Mouse (Mus musculus) testis, adult 2 months (tissue): ENCODE measurements around the gene Dpm3. TPM values are rescaled to one million over a fixed set of nuclear protein-coding genes. Genes with fewer than 3 reads are reported as not detected.
A peak's percentile ranks its signal among the peaks of the same experiment; 100 is the strongest.
"Not testable (repeated sequence)": the region's sequence is repeated elsewhere in the genome, so short reads cannot be mapped to it uniquely, and the experiment has no call there.

Source experiments
- H3K27ac ChIP-seq: fragments of 200-500 bp; 2 replicates; pipeline ENCODE4 v1.5.1; 2012; ENCODE audit warnings: low read depth, low read length; ENCODE audit not compliant: control insufficient read depth, insufficient read depth
- H3K27me3 ChIP-seq: fragments of 200-500 bp; 2 replicates; pipeline ENCODE4 v1.6.1; 2012; ENCODE audit warnings: mild to moderate bottlenecking, low read length, moderate library complexity; ENCODE audit not compliant: control insufficient read depth, insufficient read depth
- H3K36me3 ChIP-seq: fragments of 200-500 bp; 2 replicates; pipeline ENCODE4 v1.6.1; 2012; ENCODE audit warnings: mild to moderate bottlenecking, low read length; ENCODE audit not compliant: control insufficient read depth, insufficient read depth
- H3K4me1 ChIP-seq: fragments of 200-500 bp; 2 replicates; pipeline ENCODE4 v1.6.1; 2012; ENCODE audit warnings: low read length; ENCODE audit not compliant: control insufficient read depth, insufficient read depth
- H3K4me3 ChIP-seq: fragments of 200-500 bp; 2 replicates; pipeline ENCODE4 v1.5.1; 2012; ENCODE audit warnings: low read depth, mild to moderate bottlenecking, low read length, moderate library complexity, mixed read lengths; ENCODE audit not compliant: control insufficient read depth
- CTCF ChIP-seq: fragments of 200-500 bp; IDR thresholded peaks from 2 replicates; pipeline ENCODE4 v1.5.1; 2012; ENCODE audit warnings: low read depth, mild to moderate bottlenecking, inconsistent platforms, low read length, moderate library complexity; ENCODE audit not compliant: control insufficient read depth, insufficient read depth, insufficient replicate concordance
- POLR2A ChIP-seq: fragments of 200-500 bp; IDR thresholded peaks from 2 replicates; pipeline ENCODE4 v1.6.1; 2012; ENCODE audit warnings: low read depth, mild to moderate bottlenecking, inconsistent platforms, low read length, moderate library complexity; ENCODE audit not compliant: control insufficient read depth
- polyA plus RNA-seq: library from polyadenylated mRNA; depleted of rRNA; stranded (reverse); fragments of >200 nt; gene quantifications from 2 replicates; pipeline ENCODE4 v1.2.3, GENCODE M21; 2012; rRNA removed

Gene Dpm3
- polyA plus RNA-seq = 42.2 and 53.9 TPM in 2 replicates

DNA sequence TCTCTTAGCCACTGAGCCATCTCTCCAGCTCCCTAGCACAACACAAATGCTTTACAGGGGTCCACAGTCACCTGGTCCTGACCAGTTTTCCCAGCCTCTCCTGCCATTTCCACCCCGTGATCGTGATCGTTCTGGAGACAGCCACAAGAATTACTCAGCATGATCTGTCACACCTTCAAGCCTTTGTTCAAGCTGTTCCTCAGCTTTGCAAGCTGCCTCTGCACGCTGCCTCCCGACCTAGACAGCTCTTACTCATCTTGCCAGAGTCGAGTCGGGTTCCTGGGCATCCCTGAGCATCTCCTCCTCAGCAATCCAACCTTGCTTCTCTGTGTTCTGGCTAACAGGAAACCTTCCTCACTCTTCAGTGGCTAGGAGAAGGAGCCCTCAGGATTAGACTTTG lies at the start of gene Dpm3:
TSS of gene Dpm3 (plus strand) at position 283 of the 400 bp plus-strand sequence.
- H3K27me3 ChIP-seq = no peaks in the 10 kb centered on the region
- no peaks in the 10 kb centered on the region for H3K36me3 ChIP-seq
- H3K27ac ChIP-seq = no peak within 1 kb of the TSS
- H3K4me3 ChIP-seq = no peak within 1 kb of the TSS
- no peak for TF ChIP-seq POLR2A
- TF ChIP-seq CTCF = no peak
- no peaks in the 10 kb centered on the region for H3K4me1 ChIP-seq

DNA sequence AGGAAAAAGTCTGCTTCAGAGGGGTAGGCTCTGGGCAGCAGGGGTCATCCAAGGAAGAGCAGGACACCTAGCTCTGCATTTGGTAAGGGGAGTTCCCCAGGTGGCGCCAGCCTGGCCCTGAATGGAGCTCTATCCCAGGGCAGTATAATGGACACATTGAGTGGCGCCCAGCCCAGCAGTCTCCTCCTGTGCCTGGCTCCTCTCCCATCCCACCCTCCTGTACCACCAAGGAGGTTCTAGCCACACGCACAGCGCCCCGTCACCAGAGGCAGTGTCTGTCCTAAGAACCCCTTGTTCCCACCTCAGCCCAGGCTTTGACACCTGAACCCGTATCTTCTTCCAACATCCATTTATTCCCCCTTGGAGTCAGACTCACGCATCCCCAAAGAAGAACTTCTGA lies 49.4 kb upstream of the Dpm3 start:
- Histone ChIP-seq H3K27me3 (no peaks in the 10 kb centered on the region), H3K4me1 (no peaks in the 10 kb centered on the region; the same call in 1 of the 2 replicates), H3K27ac (no peak overlapping the region), H3K36me3 (no peaks in the 10 kb centered on the region; the same call in none of the 2 replicates), H3K4me3 (no peak overlapping the region)
- TF ChIP-seq CTCF (no peak), POLR2A (no peak)

DNA sequence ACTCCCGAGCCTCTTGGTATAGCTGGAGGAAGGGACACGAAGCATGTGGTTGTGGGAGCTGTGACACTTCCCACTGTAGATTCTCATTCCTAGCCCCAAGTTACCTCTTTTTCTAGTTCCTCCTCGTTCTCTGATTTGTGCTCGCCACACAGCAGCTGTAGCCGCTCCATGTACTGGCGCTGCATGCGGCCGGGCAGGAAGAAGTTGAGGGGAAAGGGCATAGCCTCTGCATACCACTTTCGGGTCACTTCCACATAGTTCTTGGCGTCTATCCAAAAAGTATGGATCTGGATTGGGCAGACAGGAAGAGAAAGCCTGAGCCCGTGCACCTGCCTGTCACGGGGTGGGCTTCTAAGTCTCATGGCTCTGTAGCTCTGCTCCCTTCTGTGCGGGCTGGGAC lies 49.0 kb upstream of the Dpm3 start:
- peaks cover 2% of the 10 kb centered on the region; the same call in 1 of the 2 replicates for H3K4me1 ChIP-seq
- H3K4me3 ChIP-seq = no peak overlapping the region
- H3K36me3 ChIP-seq = no peaks in the 10 kb centered on the region; the same call in none of the 2 replicates
- no peaks in the 10 kb centered on the region for H3K27me3 ChIP-seq
- TF ChIP-seq CTCF = no peak
- H3K27ac ChIP-seq = no peak overlapping the region

DNA sequence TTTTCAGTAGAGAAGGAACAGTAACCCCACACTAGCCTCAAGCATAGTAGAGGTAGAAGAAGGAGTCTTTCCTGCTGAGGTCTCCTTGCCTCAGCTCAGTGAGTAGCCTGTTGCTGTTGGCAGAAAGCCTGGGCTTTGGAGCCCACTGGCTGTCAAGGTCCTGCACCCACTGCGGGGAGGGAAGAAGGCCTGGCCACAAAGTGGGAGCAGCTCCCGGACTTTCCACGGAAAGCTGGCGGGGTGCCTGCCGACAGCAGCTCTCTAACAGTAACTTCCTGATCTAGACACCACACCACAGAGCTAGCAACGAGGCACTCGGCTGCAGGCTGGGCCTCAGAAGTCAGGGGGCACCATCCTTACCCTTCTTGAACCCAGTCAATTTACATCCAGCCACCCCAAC lies 48.4 kb upstream of the Dpm3 start:
- Histone ChIP-seq H3K4me1 (peaks cover 7% of the 10 kb centered on the region), H3K36me3 (no peaks in the 10 kb centered on the region; the same call in none of the 2 replicates), H3K27ac (no peak overlapping the region), H3K4me3 (no peak overlapping the region), H3K27me3 (no peaks in the 10 kb centered on the region)
- TF ChIP-seq CTCF (no peak), POLR2A (no peak)

DNA sequence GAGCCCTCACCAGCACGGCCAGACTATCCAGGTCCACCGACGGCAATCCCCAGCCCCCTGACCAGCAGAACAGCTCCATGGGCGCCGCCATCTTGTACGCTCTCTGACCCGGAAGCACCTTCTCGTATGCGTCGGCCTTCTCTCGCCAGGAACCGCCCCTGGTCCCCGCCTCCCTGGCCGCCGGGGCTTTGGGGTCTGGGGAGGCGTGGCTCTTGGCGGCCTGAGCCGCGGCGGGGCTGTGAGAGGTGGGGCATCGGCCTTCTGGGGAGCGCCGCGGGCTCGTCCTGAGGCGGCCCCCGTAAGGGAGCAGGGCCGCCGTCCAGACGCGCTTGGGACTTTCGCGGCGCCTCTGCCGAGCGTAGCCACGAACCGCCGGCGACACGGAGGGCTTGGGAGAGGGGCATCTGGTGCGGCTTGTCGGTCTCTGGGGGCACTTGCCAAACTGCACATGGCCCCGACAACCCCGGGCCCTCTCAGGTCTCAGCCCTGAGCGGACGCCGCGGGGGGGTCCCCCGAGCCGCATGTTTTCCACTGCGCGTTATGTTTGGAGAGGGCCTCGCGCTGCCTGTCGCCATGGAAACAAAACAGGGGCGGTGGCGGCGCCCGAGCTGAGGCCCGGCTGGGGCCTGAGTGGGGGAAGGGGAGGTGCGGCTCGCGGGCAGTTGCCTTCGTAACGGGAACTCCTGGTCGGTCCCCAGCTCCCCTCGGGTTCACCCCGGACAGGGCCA lies 45.2 kb upstream of the Dpm3 start:
- Histone ChIP-seq H3K4me1 (peaks cover 13% of the 10 kb centered on the region), H3K36me3 (no peaks in the 10 kb centered on the region; the same call in none of the 2 replicates), H3K27me3 (no peaks in the 10 kb centered on the region), H3K27ac (peak overlapping the region; percentile 94), H3K4me3 (peak overlapping the region; percentile 93)
- TF ChIP-seq POLR2A = peak; percentile 94
- no peak for TF ChIP-seq CTCF

DNA sequence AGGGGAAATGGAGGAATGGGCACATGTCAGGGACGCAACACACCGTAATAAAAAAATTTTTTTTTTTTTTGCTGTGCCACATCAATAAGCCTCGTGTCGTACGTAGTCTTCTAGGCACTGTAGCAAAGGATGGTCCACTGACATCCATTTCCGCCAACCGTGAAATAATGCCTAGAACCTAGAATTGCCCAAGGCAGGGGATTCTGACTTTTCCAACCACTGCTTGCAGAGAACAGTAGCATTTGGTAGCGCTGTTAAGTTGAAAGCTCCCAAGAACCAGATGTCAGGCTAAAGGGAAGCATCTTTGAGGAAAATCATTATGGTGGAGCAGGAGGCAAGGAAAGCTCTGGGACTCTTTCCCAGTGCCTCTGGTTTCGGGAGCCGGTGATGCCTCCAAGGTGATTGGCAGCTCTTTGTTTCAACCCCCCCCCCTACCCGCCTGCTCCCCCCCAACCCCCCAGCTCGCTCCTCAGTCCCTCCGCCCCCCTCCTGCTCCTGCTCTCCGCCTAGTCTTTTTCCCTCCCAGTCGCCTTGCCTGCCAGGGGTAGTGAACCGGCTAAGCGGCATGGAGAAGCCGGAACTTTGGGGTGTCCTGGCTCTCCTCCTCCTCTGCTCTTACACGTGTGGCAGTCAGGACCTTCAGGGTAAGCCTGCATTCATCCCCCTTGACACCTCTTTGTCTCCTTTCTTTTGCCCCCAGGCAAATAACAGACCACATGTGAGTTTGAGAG lies 44.3 kb upstream of the Dpm3 start, which contains the start of gene Thbs3:
TSS of gene Thbs3 (plus strand) at position 500 of the 731 bp plus-strand sequence.
- H3K4me3 ChIP-seq = peak within 1 kb of the TSS; percentile 93
- peak within 1 kb of the TSS; percentile 94 for H3K27ac ChIP-seq
- H3K4me1 ChIP-seq = peaks cover 13% of the 10 kb centered on the region
- no peaks in the 10 kb centered on the region for H3K27me3 ChIP-seq
- TF ChIP-seq CTCF (no peak), POLR2A (no peak)
- H3K36me3 ChIP-seq = no peaks in the 10 kb centered on the region; the same call in 1 of the 2 replicates

DNA sequence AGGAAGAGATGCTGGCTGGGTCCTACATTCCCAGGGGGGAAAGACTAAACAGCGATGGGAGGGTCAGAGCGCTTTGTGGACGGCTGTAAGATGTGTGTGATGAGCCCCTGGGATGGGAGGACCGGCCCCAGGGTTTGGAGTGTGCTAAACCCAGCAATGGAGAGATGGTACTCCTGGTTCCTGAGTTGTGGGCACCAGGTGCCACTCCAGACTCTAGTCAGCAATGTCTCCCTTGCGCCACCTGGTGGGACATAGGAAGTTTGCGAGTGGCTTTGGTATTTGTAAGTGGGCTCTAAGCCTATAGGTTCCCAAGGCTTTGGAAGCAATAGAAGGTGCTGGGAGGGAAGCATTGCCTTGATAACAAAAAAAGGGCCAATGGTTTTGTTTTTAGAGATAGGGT lies 43.3 kb upstream of the Dpm3 start:
- Histone ChIP-seq H3K27me3 (no peaks in the 10 kb centered on the region), H3K4me3 (peak overlapping the region; percentile 93), H3K4me1 (peaks cover 13% of the 10 kb centered on the region), H3K27ac (no peak overlapping the region), H3K36me3 (no peaks in the 10 kb centered on the region)
- TF ChIP-seq CTCF (peak; percentile 74), POLR2A (no peak)

DNA sequence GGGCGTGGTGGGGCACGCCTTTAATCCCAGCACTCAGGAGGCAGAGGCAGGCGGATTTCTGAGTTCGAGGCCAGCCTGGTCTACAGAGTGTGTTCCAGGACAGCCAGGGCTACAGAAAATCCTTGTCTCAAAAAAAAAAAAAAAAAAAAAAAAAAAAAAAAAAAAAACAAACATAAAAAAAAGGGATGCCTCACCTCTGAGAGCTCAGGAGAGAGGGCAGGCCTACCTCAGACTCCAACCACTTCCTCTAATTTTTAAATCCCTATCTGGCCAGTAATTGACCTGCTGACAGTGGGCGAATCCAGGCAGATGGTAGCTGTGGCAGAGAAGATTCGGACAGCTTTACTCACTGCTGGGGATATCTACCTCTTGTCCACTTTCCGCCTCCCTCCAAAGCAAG lies 42.8 kb upstream of the Dpm3 start:
- H3K27me3 ChIP-seq, H3K27ac ChIP-seq, H3K36me3 ChIP-seq: not testable (repeated sequence)
- H3K4me3 ChIP-seq = peak overlapping the region; percentile 93
- peaks cover 13% of the 10 kb centered on the region for H3K4me1 ChIP-seq
